Mouse (Mus musculus): Measurements from ENCODE around the gene Rab1b. TPM values are rescaled to one million over a fixed set of nuclear protein-coding genes. Genes with fewer than 3 reads are reported as not detected.

Gene Rab1b
- total RNA-seq, 2 experiments from 2014 or later = 136 to 144 TPM

DNA sequence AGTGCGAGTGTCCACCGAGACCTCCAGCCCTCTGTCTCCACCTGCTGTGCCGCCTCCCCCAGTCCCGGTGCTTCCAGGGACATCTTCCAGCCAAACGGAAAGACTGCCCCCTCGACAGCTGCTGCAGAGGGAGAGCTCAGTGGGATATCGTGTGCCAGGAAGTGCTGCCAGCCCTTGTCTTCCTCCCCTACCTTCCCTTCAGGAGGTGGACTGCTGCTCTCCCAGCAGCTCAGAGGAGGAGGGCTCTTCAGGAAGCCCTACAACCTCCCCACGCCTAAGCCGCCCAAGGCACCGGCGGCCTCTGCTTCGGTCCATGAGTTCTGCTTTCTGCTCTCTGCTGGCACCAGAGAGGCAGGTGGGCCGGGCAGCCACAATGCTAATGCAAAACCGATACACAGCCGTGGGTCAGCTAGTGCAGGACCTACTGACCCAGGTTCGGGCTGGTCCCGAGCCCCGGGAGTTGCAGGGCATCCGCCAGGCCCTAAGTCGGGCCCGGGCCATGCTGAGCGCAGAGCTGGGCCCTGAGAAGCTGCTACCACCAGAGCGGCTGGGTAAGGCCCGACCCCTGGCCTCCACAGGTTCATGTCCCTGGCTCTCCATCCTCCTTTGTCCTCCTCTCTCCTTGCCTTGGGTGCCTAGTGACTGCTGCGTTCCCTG lies 54.6 kb downstream of the Rab1b start:
- no peak for DNase-seq (ENCODE audit: low spot score in 2 of 2)

DNA sequence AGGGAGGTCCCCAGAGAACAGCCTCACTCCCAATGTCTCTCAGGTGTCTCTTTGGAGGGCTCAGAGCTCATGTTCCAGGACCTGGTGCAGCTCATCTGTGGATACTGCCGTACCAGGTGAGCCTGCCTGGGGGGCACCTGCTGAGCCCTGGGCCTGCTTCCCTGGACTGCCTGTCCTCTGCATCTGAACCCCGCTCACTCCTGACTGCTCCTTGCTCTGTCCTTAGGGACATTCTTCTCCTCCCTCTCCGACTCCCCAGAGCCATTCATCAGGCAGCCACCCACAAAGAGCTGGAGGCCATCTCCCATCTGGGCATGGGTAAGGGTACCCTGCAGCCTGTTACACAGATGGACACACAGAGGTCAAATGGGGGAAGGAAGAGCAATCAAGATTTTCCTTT lies 55.4 kb downstream of the Rab1b start:
- DNase-seq (ENCODE audit: low spot score in 2 of 2) = no peak

DNA sequence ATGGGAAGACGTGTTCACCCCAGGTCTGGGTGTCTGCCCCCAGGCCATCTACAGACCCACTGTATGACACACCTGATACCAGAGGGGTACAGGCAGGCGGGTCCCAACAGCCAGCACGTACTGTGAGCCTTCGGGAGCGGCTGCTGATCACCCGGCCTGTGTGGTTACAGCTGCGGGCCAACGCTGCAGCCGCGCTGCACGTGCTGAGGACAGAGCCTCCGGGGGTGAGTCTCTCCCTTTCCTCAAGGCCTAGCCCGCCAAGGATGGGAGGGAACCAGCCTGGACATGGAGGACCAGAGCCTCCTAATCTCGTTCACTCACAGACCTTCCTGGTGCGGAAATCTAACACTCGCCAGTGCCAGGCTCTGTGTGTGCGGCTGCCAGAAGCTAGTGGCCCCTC lies 55.8 kb downstream of the Rab1b start:
- no peak for DNase-seq (ENCODE audit: low spot score in 2 of 2)

DNA sequence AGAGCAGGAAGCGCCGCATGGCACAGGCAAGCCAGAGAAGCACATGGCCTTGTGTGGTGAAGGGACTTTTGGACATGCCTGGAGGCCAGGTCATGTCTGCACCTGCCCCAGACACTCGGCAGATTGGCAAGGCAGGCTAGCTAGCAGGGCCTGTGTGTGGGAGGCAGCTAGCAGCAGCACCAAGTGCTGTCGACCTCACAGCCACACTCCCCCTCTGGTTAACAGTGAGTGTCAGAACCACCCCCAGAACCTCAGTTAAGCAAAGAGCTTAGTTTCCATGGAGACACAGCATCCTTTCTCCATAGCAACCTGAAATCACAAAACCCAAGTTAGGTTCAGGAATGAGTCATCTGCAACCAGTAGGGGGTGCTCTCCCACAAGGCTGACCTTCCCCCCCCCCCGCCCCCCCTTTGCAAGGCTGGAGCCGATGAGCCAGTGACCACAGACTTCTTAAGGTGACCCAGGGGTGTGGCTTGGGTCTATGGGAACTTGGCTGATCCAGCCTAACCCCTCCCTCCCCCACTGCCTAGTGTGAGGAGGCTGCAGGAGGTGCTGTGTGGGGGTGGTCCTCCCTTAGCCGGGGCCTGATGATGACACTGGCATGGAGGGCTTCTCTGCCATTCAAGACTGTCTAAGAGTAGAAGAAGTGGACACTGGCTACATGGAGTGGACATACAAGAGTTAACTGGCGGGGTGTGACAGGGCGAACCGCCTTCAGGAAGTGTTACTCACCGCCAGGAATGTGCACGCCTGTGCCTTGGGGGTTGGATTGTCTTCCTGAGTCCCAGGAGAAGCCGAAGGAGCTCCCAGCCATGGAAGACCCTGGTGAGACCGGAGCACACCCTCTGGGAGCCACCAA lies 56.6 kb downstream of the Rab1b start, which contains the start of gene Rin1:
Rin1 (plus strand) TSS at position 435 of the 859 bp plus-strand sequence.
- no peak for DNase-seq (ENCODE audit: low spot score in 2 of 2)

DNA sequence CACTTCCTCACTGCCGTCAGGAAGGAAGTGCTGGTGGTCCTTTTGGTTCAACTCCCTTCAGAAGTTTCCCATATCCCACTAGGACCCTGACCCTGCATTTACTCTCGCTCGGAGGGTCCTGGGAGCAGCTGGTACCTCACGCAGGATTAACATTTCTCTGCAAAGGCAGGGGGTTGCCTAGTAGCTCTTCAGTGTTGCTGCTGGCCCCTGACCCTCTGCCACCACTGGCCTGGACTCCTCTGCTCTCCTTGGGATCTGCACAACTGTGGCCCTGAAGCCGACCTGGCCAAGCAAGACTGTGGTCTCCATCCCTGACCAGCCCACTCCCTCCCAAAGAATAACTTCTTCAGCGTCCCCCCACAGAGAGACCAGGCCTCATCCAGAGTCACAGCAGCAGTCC lies 57.5 kb downstream of the Rab1b start:
- no peak for DNase-seq (ENCODE audit: low spot score in 2 of 2)

Other genes starting within 250 kb of the Rab1b start
- gene Actn3, start 229.2 kb downstream of the Rab1b start, total RNA-seq (2021) = 1,000 to 10,000 TPM; 1,624 to 1,725 TPM
- gene Zdhhc24, start 228.4 kb downstream of the Rab1b start, total RNA-seq (2021) = 1 to 10 TPM; 6.3 to 7.1 TPM
- gene Bbs1, start 200.4 kb downstream of the Rab1b start, total RNA-seq (2021) = 1 to 10 TPM; 3.3 to 4.2 TPM
- gene Dpp3, start 178.8 kb downstream of the Rab1b start, total RNA-seq (2021) = 10 to 100 TPM; 53.2 to 58.1 TPM
- gene Peli3, start 163.9 kb downstream of the Rab1b start, total RNA-seq (2021) = 1 to 10 TPM; 1.7 to 2.2 TPM
- gene Mrpl11, start 144.9 kb downstream of the Rab1b start, total RNA-seq (2021) = 10 to 100 TPM; 54.4 to 60.4 TPM
- gene Npas4, start 116.8 kb downstream of the Rab1b start, total RNA-seq (2021) = under 1 TPM; 0.10 to 0.20 TPM
- gene Slc29a2, start 83.2 kb downstream of the Rab1b start, total RNA-seq (2021) = 1 to 10 TPM; 8.7 to 9.2 TPM
- 10 to 100 TPM; 28.5 to 31.4 TPM for gene B4gat1, start 68.2 kb downstream of the Rab1b start, total RNA-seq (2021)
- gene AC124502.3, start 68.2 kb downstream of the Rab1b start, total RNA-seq (2021) = under 1 TPM in 1 of 2 experiments, not detected in 1; 0.29 TPM
- gene Brms1, start 65.7 kb downstream of the Rab1b start, total RNA-seq (2021) = 10 to 100 TPM; 18.3 to 19.6 TPM
- gene Rin1, start 56.6 kb downstream of the Rab1b start, total RNA-seq (2021) = 1 to 10 TPM; 3.4 to 3.5 TPM
- gene Cd248, start 39.0 kb downstream of the Rab1b start, total RNA-seq (2021) = 100 to 1,000 TPM; 108 to 113 TPM
- under 1 TPM; 0.29 to 0.34 TPM for gene Tmem151a, start 21.5 kb downstream of the Rab1b start, total RNA-seq (2021)
- gene Yif1a, start 18.5 kb downstream of the Rab1b start, total RNA-seq (2021) = 10 to 100 TPM; 57.9 to 59.6 TPM
- 1 to 10 TPM; 1.3 to 1.9 TPM for gene Cnih2, start 8.6 kb downstream of the Rab1b start, total RNA-seq (2021)
- gene Klc2, start 11.5 kb upstream of the Rab1b start, total RNA-seq (2021) = 10 to 100 TPM; 22.8 to 24.0 TPM
- gene Pacs1, start 166.0 kb upstream of the Rab1b start, total RNA-seq (2021) = 10 to 100 TPM; 19.0 to 20.4 TPM
- gene Sf3b2, start 188.4 kb upstream of the Rab1b start, total RNA-seq (2021) = 100 to 1,000 TPM; 114 to 120 TPM
- gene Gal3st3, start 191.3 kb upstream of the Rab1b start, total RNA-seq (2021) = under 1 TPM; 0.18 to 0.22 TPM
- gene Catsper1, start 228.7 kb upstream of the Rab1b start, total RNA-seq (2021) = not detected
- 1 to 10 TPM; 1.3 to 1.7 TPM for gene Cst6, start 242.5 kb upstream of the Rab1b start, total RNA-seq (2021)

All from gastrocnemius, postnatal 4 days (tissue).